Mouse (Mus musculus) liver, embryonic 11.5 days (tissue): ENCODE results near the gene Kif7. TPM values are rescaled to one million over a fixed set of nuclear protein-coding genes. Genes with fewer than 3 reads are reported as not detected.

ENCODE experiments used
- ATAC-seq: fragments of 200-750 bp; cut with Nextera tagmentation; replicated peaks from 2 replicates; pipeline ENCODE4 v1.8.0; 2017; ENCODE audit warnings: moderate number of reproducible peaks, mild to moderate bottlenecking, moderate TSS enrichment, moderate library complexity; ENCODE audit not compliant: low FRiP score
- DNase-seq: peaks from one replicate; pipeline ENCODE4 v3.0.0-alpha.2; 2017; ENCODE audit warnings: low spot score
- H3K27ac ChIP-seq: fragments of 300-500 bp; sonication (generic); 2 replicates; pipeline ENCODE4 v1.5.1; 2014; ENCODE audit warnings: mild to moderate bottlenecking, low read depth, low read length, control low read depth
- H3K27me3 ChIP-seq: fragments of 300-500 bp; sonication (generic); replicated peaks from 2 replicates; pipeline ENCODE4 v1.6.1; 2014; ENCODE audit warnings: low read length, mixed read lengths; ENCODE audit not compliant: control insufficient read depth, insufficient read depth
- H3K36me3 ChIP-seq: fragments of 300-500 bp; sonication (generic); 2 replicates; pipeline ENCODE4 v1.6.1; 2014; ENCODE audit warnings: mild to moderate bottlenecking, low read length, moderate library complexity, mixed read lengths; ENCODE audit not compliant: control insufficient read depth, insufficient read depth
- H3K4me1 ChIP-seq: fragments of 300-500 bp; sonication (generic); replicated peaks from 2 replicates; pipeline ENCODE4 v1.6.1; 2014; ENCODE audit warnings: low read length, mixed read lengths; ENCODE audit not compliant: control insufficient read depth, insufficient read depth
- H3K4me2 ChIP-seq: fragments of 300-500 bp; sonication (generic); 2 replicates; pipeline ENCODE4 v1.6.1; 2014; ENCODE audit warnings: mild to moderate bottlenecking, control low read depth, moderate library complexity
- H3K4me3 ChIP-seq: fragments of 300-500 bp; sonication (generic); 2 replicates; pipeline ENCODE4 v1.5.1; 2014; ENCODE audit warnings: low read depth, low read length, control low read depth
- H3K9ac ChIP-seq: fragments of 300-500 bp; sonication (generic); 2 replicates; pipeline ENCODE4 v1.6.1; 2014; ENCODE audit warnings: low read depth, low read length, control low read depth
- H3K9me3 ChIP-seq: fragments of 300-500 bp; sonication (generic); 2 replicates; pipeline ENCODE4 v1.6.1; 2016; ENCODE audit warnings: low read length, inconsistent platforms, mixed read lengths; ENCODE audit not compliant: control insufficient read depth
- WGBS: fragments of 180-500 bp; shearing (Covaris S2); extraction: QIAGEN DNeasy Blood & Tissue Kit; methylation state at CpG from one replicate; pipeline ENCODE4 v1.1.7; 2014; 5-methylcytosine and 5-hydroxymethylcytosine counted together
- polyA plus RNA-seq: library from polyadenylated mRNA; unstranded; fragments of >200 nt; fragmentation: Nextera tagmentation; extraction: Ambion mirVana; gene quantifications from 2 replicates; pipeline ENCODE4 v1.2.1, GENCODE M21; 2014

Kif7 gene
- polyA plus RNA-seq: 2.3 and 3.0 TPM in 2 replicates

- peak within 1 kb of the TSS; percentile 65 for H3K9ac ChIP-seq
Observed at GRCm38 (mm10) chr7:79715187-79715981, at the start of gene Kif7. Gene Kif7, minus strand, starts transcription at chr7:79715720.

DNA sequence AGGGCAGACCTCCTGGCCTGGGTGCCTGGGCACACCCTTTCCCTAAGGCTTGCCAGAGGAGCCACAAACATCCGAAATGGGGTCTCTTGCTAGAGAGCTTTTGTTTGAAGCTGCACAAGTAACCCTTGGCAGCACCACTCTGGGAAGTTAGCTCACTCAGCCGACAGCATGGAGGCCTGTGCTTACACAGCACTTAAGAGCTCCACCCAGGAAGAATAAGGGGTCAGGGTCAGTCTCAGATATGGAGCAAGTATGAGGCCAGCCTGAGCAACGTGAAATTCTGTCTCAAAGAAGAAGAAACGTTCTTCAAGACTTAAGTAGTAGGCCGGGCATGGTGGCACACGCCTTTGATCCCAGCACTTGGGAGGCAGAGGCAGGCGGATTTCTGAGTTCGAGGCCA, 46.6 kb upstream of the Kif7 start:
- WGBS: 70% methylated on average over 8 of the region's 8 CpGs
- no peaks in the 10 kb centered on the region for H3K27me3 ChIP-seq
- DNase-seq (no peak), ATAC-seq (no peak)
- H3K9me3 ChIP-seq: no peaks in the 10 kb centered on the region
- no peaks in the 10 kb centered on the region for H3K36me3 ChIP-seq
- no peak overlapping the region for H3K27ac ChIP-seq
- H3K9ac ChIP-seq: no peak overlapping the region
- no peak overlapping the region for H3K4me2 ChIP-seq
- no peak overlapping the region for H3K4me3 ChIP-seq
- H3K4me1 ChIP-seq: no peaks in the 10 kb centered on the region

More at GRCm38 (mm10) chr7:79715187-79715981, at the start of gene Kif7:
- H3K4me1 ChIP-seq: peaks cover 4% of the 10 kb centered on the region; the same call in 1 of the 2 replicates
- peaks cover 19% of the 10 kb centered on the region for H3K27me3 ChIP-seq
- no peaks in the 10 kb centered on the region for H3K9me3 ChIP-seq
- H3K36me3 ChIP-seq: no peaks in the 10 kb centered on the region
- ATAC-seq (peak; percentile 96), DNase-seq (peak; percentile 85)
- H3K4me3 ChIP-seq: peak within 1 kb of the TSS; percentile 69
- WGBS: 1% methylated on average over 53 of the region's 55 CpGs
- no peak within 1 kb of the TSS for H3K27ac ChIP-seq
- peak within 1 kb of the TSS; percentile 93 for H3K4me2 ChIP-seq

DNA sequence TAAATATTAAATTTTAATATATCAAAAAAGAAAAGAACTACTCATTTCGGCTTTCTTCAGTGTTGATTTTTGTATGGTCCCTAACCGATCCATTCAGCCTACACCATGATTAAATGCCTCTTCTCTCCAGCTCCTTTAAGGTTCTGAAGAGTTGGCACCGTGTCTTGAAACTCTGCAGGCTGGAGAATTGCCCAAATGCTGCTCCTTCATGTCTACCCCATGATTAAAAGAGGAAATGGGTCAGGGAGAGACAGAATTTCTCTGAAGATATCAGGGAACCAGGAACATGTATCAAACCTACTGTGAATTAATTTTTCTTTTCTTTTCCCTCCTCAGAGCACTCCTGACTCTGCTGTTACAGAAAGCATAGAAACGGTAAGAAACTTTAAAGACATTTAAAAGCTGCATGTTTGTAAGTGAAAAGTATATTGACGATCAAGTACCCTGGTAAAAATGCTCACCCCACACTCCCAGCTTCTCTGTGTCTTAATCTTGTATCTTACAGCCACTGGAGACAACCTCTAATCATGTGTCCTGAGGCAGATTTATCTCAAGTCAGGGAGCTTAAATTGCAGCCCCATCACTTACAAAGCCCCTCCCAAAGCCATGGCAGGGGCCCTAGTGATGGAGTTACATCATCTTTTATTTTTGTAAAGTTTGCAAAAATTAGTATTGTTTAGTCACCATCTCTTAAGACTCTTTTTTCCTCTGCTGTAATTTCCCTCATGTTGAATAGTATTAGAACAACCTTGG, 45.8 kb upstream of the Kif7 start:
- H3K27ac ChIP-seq: no peak overlapping the region
- H3K27me3 ChIP-seq: no peaks in the 10 kb centered on the region
- H3K4me2 ChIP-seq: no peak overlapping the region
- H3K4me1 ChIP-seq: no peaks in the 10 kb centered on the region
- WGBS: 65% methylated on average over 5 of the region's 5 CpGs
- no peaks in the 10 kb centered on the region for H3K9me3 ChIP-seq
- ATAC-seq (no peak), DNase-seq (no peak)
- H3K36me3 ChIP-seq: no peaks in the 10 kb centered on the region
- H3K9ac ChIP-seq: no peak overlapping the region
- H3K4me3 ChIP-seq: no peak overlapping the region

DNA sequence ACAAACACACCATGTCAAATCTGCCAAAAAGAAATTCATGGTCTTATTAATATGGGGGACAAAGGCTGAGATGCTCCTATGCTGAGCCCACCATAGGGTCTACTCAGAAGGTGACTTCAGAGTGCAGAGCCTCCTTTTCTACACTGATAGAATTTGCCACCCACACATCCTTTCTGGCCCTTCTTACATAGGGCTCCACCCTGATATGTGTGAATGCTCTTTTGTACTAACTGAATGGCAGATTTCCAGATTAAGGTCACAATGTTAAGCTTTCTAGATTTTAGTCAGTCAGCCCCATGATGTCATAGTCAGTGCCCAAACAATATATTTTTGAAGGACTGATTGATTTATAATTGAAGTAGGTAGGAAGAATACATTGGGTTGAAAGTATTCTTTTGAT, 44.2 kb upstream of the Kif7 start:
- no peaks in the 10 kb centered on the region for H3K4me1 ChIP-seq
- no peak overlapping the region for H3K4me3 ChIP-seq
- no peak overlapping the region for H3K27ac ChIP-seq
- no peak overlapping the region for H3K4me2 ChIP-seq
- no peaks in the 10 kb centered on the region for H3K9me3 ChIP-seq
- H3K27me3 ChIP-seq: no peaks in the 10 kb centered on the region
- H3K36me3 ChIP-seq: no peaks in the 10 kb centered on the region
- H3K9ac ChIP-seq: no peak overlapping the region
- DNase-seq: no peak
- ATAC-seq: no peak

- H3K36me3 ChIP-seq: no peaks in the 10 kb centered on the region
- no peaks in the 10 kb centered on the region for H3K27me3 ChIP-seq
- no peaks in the 10 kb centered on the region for H3K4me1 ChIP-seq
- no peak overlapping the region for H3K9ac ChIP-seq
- no peak overlapping the region for H3K27ac ChIP-seq
- ATAC-seq (no peak), DNase-seq (no peak)
- H3K4me2 ChIP-seq: no peak overlapping the region
- no peak overlapping the region for H3K4me3 ChIP-seq
- 52% methylated on average over 6 of the region's 6 CpGs for WGBS
- no peaks in the 10 kb centered on the region for H3K9me3 ChIP-seq
Observed at GRCm38 (mm10) chr7:79758176-79758575, 42.7 kb upstream of the Kif7 start.

DNA sequence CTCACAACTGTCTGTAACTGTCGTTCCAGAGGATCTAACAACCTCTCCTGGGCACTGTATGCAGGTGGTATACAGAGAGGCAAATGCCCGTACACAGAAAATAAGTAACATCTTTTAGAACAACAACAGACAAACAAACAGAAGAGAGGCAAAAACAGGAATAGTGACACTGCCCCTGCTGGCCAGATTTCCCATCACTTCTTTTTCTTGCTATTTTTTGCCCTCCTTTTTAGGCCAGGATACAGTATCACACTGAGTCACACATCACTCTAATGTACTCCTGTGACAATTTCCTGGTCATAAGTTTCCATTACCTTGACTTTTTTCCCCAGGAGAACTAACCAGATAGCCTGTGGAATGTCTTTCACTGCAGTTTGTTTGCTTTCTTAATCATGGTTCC, 40.8 kb upstream of the Kif7 start:
- H3K4me2 ChIP-seq: no peak overlapping the region
- no peak for ATAC-seq
- 47% methylated on average over 2 of the region's 2 CpGs for WGBS
- no peak overlapping the region for H3K9ac ChIP-seq
- no peaks in the 10 kb centered on the region for H3K27me3 ChIP-seq
- H3K9me3 ChIP-seq: no peaks in the 10 kb centered on the region
- H3K27ac ChIP-seq: no peak overlapping the region
- no peaks in the 10 kb centered on the region for H3K4me1 ChIP-seq
- no peak for DNase-seq
- no peak overlapping the region for H3K4me3 ChIP-seq
- H3K36me3 ChIP-seq: no peaks in the 10 kb centered on the region

- Histone ChIP-seq H3K9me3 (no peaks in the 10 kb centered on the region), H3K4me1 (no peaks in the 10 kb centered on the region), H3K9ac (no peak overlapping the region), H3K27me3 (no peaks in the 10 kb centered on the region), H3K36me3 (no peaks in the 10 kb centered on the region), H3K4me3 (no peak overlapping the region), H3K27ac (no peak overlapping the region), H3K4me2 (no peak overlapping the region)
- DNase-seq (no peak), ATAC-seq (no peak)
- 89% methylated on average over 6 of the region's 6 CpGs for WGBS
Observed at GRCm38 (mm10) chr7:79749511-79749910, 34.0 kb upstream of the Kif7 start.

GRCm38 (mm10) chr7:79747659-79748058, 32.1 kb upstream of the Kif7 start:
- DNase-seq (no peak), ATAC-seq (no peak)
- no peak overlapping the region for H3K9ac ChIP-seq
- no peak overlapping the region for H3K27ac ChIP-seq
- H3K4me1 ChIP-seq: peaks cover 3% of the 10 kb centered on the region; the same call in 1 of the 2 replicates
- 69% methylated on average over 6 of the region's 6 CpGs for WGBS
- no peaks in the 10 kb centered on the region for H3K9me3 ChIP-seq
- no peak overlapping the region for H3K4me2 ChIP-seq
- H3K4me3 ChIP-seq: no peak overlapping the region
- no peaks in the 10 kb centered on the region for H3K36me3 ChIP-seq
- H3K27me3 ChIP-seq: no peaks in the 10 kb centered on the region
